Mouse (Mus musculus) heart, embryonic 16.5 days (tissue): ENCODE measurements around the gene Wdr83os. TPM values are rescaled to one million over a fixed set of nuclear protein-coding genes. Genes with fewer than 3 reads are reported as not detected.

Experiments
- ATAC-seq: fragments of 200-750 bp; cut with Nextera tagmentation; replicated peaks from 2 replicates; pipeline ENCODE4 v1.8.0; 2017; ENCODE audit warnings: moderate number of reproducible peaks; ENCODE audit not compliant: insufficient read depth, low FRiP score; ENCODE audit errors: extremely low read depth
- H3K27ac ChIP-seq: fragments of 300-500 bp; sonication (generic); 2 replicates; pipeline ENCODE4 v1.5.1; 2014; ENCODE audit warnings: mild to moderate bottlenecking, low read length, control low read depth, moderate library complexity
- H3K27me3 ChIP-seq: fragments of 300-500 bp; sonication (generic); 2 replicates; pipeline ENCODE4 v1.6.1; 2014; ENCODE audit warnings: low read length, mixed read lengths; ENCODE audit not compliant: control insufficient read depth, insufficient read depth
- H3K36me3 ChIP-seq: fragments of 300-500 bp; sonication (generic); 2 replicates; pipeline ENCODE4 v1.6.1; 2014; ENCODE audit not compliant: control insufficient read depth, insufficient read depth
- H3K4me1 ChIP-seq: fragments of 300-500 bp; sonication (generic); 2 replicates; pipeline ENCODE4 v1.6.1; 2014; ENCODE audit warnings: low read length, mixed read lengths; ENCODE audit not compliant: control insufficient read depth, insufficient read depth
- H3K4me2 ChIP-seq: fragments of 300-500 bp; sonication (generic); 2 replicates; pipeline ENCODE4 v1.6.1; 2014; ENCODE audit warnings: low read depth, mild to moderate bottlenecking, control low read depth, low read length
- H3K4me3 ChIP-seq: fragments of 300-500 bp; sonication (generic); 2 replicates; pipeline ENCODE4 v1.5.1; 2014; ENCODE audit warnings: mild to moderate bottlenecking, control low read depth, low read length
- H3K9ac ChIP-seq: fragments of 300-500 bp; sonication (generic); 2 replicates; pipeline ENCODE4 v1.6.1; 2014; ENCODE audit warnings: low read length, control low read depth
- H3K9me3 ChIP-seq: fragments of 300-500 bp; sonication (generic); replicated peaks from 2 replicates; pipeline ENCODE4 v1.6.1; 2016; ENCODE audit warnings: low read length; ENCODE audit not compliant: control insufficient read depth
- WGBS: fragments of 180-500 bp; shearing (Covaris S2); extraction: QIAGEN DNeasy Blood & Tissue Kit; methylation state at CpG from one replicate; pipeline ENCODE4 v1.1.7; 2014; 5-methylcytosine and 5-hydroxymethylcytosine counted together
- polyA plus RNA-seq: library from polyadenylated mRNA; unstranded; fragments of >200 nt; fragmentation: Nextera tagmentation; extraction: Ambion mirVana; gene quantifications from 2 replicates; pipeline ENCODE4 v1.2.1, GENCODE M21; 2015

Gene Wdr83os
- 115 TPM in 2 replicates for polyA plus RNA-seq

DNA sequence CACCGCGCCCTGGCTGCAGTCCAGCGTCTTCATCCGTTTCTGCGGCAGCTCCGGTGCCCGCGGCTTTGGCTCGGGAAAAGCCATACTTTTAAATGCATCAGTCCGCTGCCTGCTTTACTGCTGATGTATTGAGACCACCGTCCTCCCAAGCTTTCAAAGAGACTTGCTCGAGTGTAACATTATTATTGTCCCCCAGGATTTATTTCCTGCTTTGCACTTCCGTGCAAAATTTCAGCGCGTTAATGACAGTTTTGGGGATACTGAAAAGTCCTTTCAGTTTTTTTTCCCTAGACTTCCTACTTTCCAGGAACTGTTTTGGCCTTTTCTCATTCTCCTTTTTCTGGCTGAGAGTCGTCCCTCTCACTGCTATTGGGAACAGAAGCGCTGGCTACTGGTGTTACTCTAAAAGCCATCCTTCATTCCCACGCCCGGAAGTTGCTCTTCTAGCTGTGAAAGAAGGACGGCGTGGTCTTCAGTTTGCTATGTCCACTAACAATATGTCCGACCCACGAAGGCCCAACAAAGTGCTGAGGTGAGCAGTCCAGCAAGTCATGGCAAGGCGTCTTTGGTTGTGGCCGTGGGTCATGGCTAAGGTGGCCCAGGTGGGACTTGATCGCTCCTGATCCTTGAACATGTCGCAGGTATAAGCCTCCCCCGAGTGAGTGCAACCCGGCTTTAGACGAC is at the start of gene Wdr83os:
Gene Wdr83os (plus strand): TSS at position 209 of the 684 bp plus-strand sequence.
- under 1% methylated on average over 30 of the region's 30 CpGs for WGBS
- H3K4me3 ChIP-seq, result peak within 1 kb of the TSS; percentile 96
- ATAC-seq, result no peak
- peak within 1 kb of the TSS; percentile 81 for H3K27ac ChIP-seq
- peak within 1 kb of the TSS; percentile 94 for H3K4me2 ChIP-seq
- no peaks in the 10 kb centered on the region for H3K9me3 ChIP-seq
- H3K36me3 ChIP-seq, result peaks cover 22% of the 10 kb centered on the region
- H3K4me1 ChIP-seq, result peaks cover 27% of the 10 kb centered on the region
- H3K27me3 ChIP-seq, result no peaks in the 10 kb centered on the region
- peak within 1 kb of the TSS; percentile 94 for H3K9ac ChIP-seq

DNA sequence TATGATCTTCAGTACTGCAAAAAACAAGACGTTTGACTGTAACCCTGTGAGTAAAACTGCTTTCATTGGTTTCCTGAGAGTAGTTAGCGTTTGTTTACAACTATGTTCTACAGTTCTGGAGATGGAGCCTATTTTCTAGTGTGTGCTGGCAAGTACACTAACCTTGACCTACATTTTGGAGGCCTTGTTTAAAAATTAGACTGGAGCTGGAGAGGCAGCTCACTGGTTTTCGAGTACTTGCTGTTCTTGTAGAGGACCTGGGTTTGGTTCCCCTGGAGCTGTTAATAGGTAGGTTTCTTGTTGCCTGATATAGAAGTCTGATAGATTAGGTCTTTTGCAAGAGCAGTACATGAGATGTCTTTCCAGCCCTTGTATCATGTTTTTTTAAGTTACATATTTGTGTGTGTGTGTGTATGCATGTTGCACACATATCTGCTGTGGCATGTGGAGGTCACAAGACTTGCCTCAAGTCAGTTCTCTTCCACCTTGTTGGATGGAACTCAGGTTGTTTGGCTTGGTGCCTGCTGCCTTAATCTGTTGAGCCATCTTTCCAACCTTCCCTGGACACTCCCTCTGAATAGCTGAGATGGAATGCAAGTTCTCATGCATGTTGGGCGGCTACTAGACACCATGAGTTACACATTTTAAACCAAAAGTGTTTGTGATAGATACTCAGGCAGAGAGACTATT is 47.8 kb upstream of the Wdr83os start:
- Histone ChIP-seq H3K27me3 (no peaks in the 10 kb centered on the region), H3K4me2 (no peak overlapping the region), H3K4me1 (peaks cover 29% of the 10 kb centered on the region), H3K27ac (no peak overlapping the region), H3K4me3 (no peak overlapping the region), H3K36me3 (peaks cover 27% of the 10 kb centered on the region), H3K9ac (no peak overlapping the region), H3K9me3 (no peaks in the 10 kb centered on the region)
- 79% methylated on average over 4 of the region's 4 CpGs for WGBS
- ATAC-seq, result no peak

- Histone ChIP-seq H3K36me3 (peaks cover 27% of the 10 kb centered on the region), H3K27ac (no peak overlapping the region), H3K9me3 (no peaks in the 10 kb centered on the region), H3K4me2 (no peak overlapping the region), H3K27me3 (no peaks in the 10 kb centered on the region), H3K4me3 (no peak overlapping the region), H3K9ac (no peak overlapping the region), H3K4me1 (peaks cover 22% of the 10 kb centered on the region)
- no peak for ATAC-seq
- 63% methylated on average over 1 of the region's 1 CpGs for WGBS
Measured at GRCm38 (mm10) chr8:85033867-85034266, 46.7 kb upstream of the Wdr83os start.

DNA sequence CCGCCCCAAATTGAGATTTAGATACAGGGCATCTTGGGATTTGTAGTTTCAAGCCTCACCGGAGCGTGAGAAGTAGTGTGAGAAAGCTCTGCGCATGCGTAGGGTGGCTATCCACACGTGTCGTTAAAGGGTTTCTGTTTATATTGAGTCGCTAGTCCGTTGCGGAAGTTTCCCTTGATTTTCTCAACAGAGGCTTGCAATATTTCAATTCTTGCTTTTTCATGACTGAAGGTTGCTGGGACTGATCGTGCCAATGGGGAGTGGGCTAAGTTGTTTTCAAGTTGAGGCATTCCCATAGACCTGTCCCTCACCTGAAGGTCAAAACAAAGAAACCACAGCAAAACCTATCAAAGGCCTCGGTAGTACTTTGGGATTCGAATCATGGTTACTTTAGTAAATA is 45.8 kb upstream of the Wdr83os start:
- ATAC-seq, result no peak
- peak overlapping the region; percentile 62 for H3K27ac ChIP-seq
- WGBS, result 1% methylated on average over 13 of the region's 13 CpGs
- H3K4me1 ChIP-seq, result peaks cover 20% of the 10 kb centered on the region
- H3K9me3 ChIP-seq, result no peaks in the 10 kb centered on the region
- H3K9ac ChIP-seq, result peak overlapping the region; percentile 96
- peaks cover 25% of the 10 kb centered on the region for H3K36me3 ChIP-seq
- H3K27me3 ChIP-seq, result no peaks in the 10 kb centered on the region
- peak overlapping the region; percentile 95 for H3K4me3 ChIP-seq
- H3K4me2 ChIP-seq, result peak overlapping the region; percentile 98

- 4% methylated on average over 12 of the region's 12 CpGs for WGBS
Measured at GRCm38 (mm10) chr8:85035165-85035727, 45.3 kb upstream of the Wdr83os start.

DNA sequence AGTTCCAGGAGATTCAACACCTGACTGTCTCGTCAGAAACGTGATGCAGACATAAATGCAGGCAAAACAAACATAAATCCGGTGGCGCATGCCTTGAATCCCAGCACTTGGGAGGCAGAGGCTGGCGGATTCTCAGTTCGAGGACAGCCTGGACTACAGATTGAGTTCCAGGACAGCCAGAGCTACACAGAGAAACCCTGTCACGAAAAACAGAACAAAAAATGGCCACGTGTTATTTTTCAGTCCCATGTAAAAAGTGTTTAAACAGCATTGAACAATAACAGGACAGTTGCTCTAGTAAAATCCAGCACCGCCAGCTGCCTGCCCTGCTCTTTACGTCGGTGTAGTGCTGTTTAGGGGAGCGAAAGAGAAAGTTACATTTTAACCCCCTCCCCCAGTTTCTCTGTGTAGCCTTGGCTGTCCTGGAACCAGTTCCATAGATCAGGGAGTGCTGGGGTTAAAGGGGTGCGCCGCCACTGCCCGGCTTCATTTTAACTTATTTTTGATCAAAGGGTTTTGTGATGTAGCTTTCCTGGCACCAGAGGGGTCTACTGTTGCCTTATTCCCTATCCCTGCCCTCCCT is 44.7 kb upstream of the Wdr83os start:
- peak overlapping the region; percentile 90 for H3K27ac ChIP-seq
- peaks cover 20% of the 10 kb centered on the region for H3K4me1 ChIP-seq
- ATAC-seq, result 0 out of 2 replicates have a peak, but pooled peaks have one; percentile 1
- 1% methylated on average over 15 of the region's 15 CpGs for whole genome bisulfite sequencing
- peaks cover 21% of the 10 kb centered on the region for H3K36me3 ChIP-seq
- no peaks in the 10 kb centered on the region for H3K9me3 ChIP-seq
- H3K4me2 ChIP-seq, result peak overlapping the region; percentile 98
- peak overlapping the region; percentile 95 for H3K4me3 ChIP-seq
- H3K27me3 ChIP-seq, result no peaks in the 10 kb centered on the region
- H3K9ac ChIP-seq, result peak overlapping the region; percentile 96

More at GRCm38 (mm10) chr8:85035165-85035727, 45.3 kb upstream of the Wdr83os start:
- H3K4me3 ChIP-seq, result peak overlapping the region; percentile 95
- peaks cover 20% of the 10 kb centered on the region for H3K4me1 ChIP-seq
- peak overlapping the region; percentile 96 for H3K9ac ChIP-seq
- ATAC-seq, result no peak
- H3K36me3 ChIP-seq, result peaks cover 21% of the 10 kb centered on the region
- no peaks in the 10 kb centered on the region for H3K9me3 ChIP-seq
- peak overlapping the region; percentile 98 for H3K4me2 ChIP-seq
- H3K27ac ChIP-seq, result peak overlapping the region; percentile 90
- no peaks in the 10 kb centered on the region for H3K27me3 ChIP-seq

- peak overlapping the region; percentile 90 for H3K27ac ChIP-seq
- peak overlapping the region; percentile 95 for H3K4me3 ChIP-seq
- peaks cover 20% of the 10 kb centered on the region for H3K4me1 ChIP-seq
- H3K9ac ChIP-seq, result peak overlapping the region; percentile 96
- no peaks in the 10 kb centered on the region for H3K27me3 ChIP-seq
- peak overlapping the region; percentile 98 for H3K4me2 ChIP-seq
- peak; percentile 29 for ATAC-seq
- H3K9me3 ChIP-seq, result no peaks in the 10 kb centered on the region
- WGBS, result 0% methylated on average over 9 of the region's 9 CpGs
- peaks cover 20% of the 10 kb centered on the region for H3K36me3 ChIP-seq
Measured at GRCm38 (mm10) chr8:85036381-85036717, 44.2 kb upstream of the Wdr83os start.

DNA sequence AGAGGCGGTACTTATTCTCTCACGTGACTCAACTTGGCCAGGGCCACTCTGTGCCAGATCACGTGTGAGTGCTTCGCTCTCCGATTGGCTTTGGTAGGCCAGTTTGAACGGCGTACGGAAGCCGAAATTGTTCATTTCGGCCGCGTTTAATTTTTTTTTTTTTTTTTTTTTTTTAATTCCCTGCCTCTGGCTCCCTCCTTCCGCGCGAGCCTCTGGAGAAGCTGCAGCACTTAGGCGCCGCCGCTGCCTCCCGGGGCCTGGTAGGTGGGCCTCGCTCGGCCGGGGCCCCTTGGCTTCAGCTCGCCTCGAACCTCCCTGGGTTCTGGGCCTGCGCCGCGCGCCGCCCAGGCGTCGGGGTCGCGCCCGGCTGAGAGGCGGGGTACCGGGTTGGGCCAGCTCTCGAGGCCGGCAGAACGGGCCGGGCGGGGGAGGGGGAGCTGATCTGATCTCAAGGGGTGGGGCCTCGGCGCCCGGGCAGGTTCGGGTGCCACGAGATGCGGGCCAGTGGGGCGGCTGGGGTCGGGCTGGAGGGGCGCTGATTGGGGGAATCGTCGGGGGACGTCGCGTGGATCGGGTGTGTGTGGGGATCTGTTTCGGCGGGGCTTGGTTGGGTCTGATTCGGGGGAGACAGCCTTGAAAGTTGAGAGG is 43.7 kb upstream of the Wdr83os start, which contains the start of gene Tnpo2:
Gene Tnpo2 (plus strand): TSS at position 198 of the 648 bp plus-strand sequence.
- Histone ChIP-seq H3K4me2 (peak within 1 kb of the TSS; percentile 98), H3K9me3 (no peaks in the 10 kb centered on the region), H3K4me3 (peak within 1 kb of the TSS; percentile 95), H3K27ac (peak within 1 kb of the TSS; percentile 98), H3K4me1 (peaks cover 20% of the 10 kb centered on the region), H3K9ac (peak within 1 kb of the TSS; percentile 96), H3K36me3 (peaks cover 19% of the 10 kb centered on the region), H3K27me3 (no peaks in the 10 kb centered on the region)
- WGBS, result under 1% methylated on average over 53 of the region's 59 CpGs
- peak; percentile 92 for ATAC-seq
